ENCODE assay signal across 12 mouse cellular contexts in the genomic region with DNA sequence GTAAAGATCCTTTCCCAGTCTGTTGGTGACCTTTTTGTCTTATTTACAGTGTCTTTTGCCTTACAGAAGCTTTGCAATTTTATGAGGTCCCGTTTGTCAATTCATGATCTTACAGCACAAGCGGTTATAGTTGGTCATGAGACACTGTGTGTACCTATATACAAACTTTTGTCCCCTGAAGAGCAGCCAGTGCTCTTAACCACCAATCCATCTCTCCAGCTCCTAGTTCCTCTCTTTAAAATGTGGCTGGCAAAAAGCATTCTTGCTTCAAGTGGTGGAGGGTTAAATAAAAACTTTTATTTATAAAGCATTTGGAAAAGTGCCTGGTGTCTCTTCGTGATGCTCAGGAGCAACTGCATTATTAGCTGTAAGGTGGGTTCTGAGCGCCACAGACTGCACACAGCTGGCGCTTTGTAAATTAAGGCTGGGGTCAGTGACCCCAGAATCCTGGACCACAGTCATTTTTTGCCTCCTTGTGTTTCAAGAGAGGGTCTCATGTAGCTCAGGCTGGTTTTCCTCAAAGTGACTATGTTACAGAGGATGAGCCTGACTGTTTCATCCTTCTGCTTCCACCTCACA. TPM values are rescaled to one million over a fixed set of nuclear protein-coding genes. Genes with fewer than 3 reads are reported as not detected.
DNase-seq lines count a peak whose midpoint lies in the region; ATAC-seq and TF ChIP-seq lines count a peak whose summit lies in the region.
"Had no signal": no experiment of that assay in that cellular context is flagged by ENCODE, and none has a peak within 500 bp of the region (broad histone marks: within the 10 kb centered on the region; RNA-seq: fewer than 3 reads in every experiment).

No protein-coding gene starts in this region.

- H3K4me1 ChIP-seq in hindbrain, postnatal 0 days (ENCODE audit: insufficient read depth, low read length): no peaks in the 10 kb centered on the region
- H3K4me1 ChIP-seq in hindbrain, embryonic 13.5 days (replicated peaks): no peaks in the 10 kb centered on the region
- H3K4me1 ChIP-seq: heart, embryonic 13.5 days had no signal

- peaks cover 65% of the 10 kb centered on the region for H3K9me3 ChIP-seq in hindbrain, postnatal 0 days (ENCODE audit: low read length)
- H3K9me3 ChIP-seq in hindbrain, embryonic 13.5 days: peaks cover 68% of the 10 kb centered on the region

- 0 out of 2 replicates have a peak, but pooled peaks have one; percentile 62 for ATAC-seq in hindbrain, postnatal 0 days
- ATAC-seq in hindbrain, embryonic 13.5 days (ENCODE audit: low FRiP score): no peak

- no peak overlapping the region for H3K27ac ChIP-seq in hindbrain, postnatal 0 days
- no peak overlapping the region for H3K27ac ChIP-seq in hindbrain, embryonic 13.5 days
- H3K27ac ChIP-seq: heart, embryonic 13.5 days had no signal

- TF ChIP-seq CTCF in hindbrain, postnatal 0 days (IDR thresholded peaks at IDR 0.05; ENCODE audit: low read depth): no peak

- H3K27me3 ChIP-seq in hindbrain, postnatal 0 days (ENCODE audit: insufficient read depth, low read length): no peaks in the 10 kb centered on the region
- H3K27me3 ChIP-seq in hindbrain, embryonic 13.5 days: no peaks in the 10 kb centered on the region
- H3K27me3 ChIP-seq: heart, embryonic 13.5 days had no signal

- no peak overlapping the region for H3K4me2 ChIP-seq in hindbrain, postnatal 0 days (ENCODE audit: low read depth, low read length)
- no peak overlapping the region for H3K4me2 ChIP-seq in hindbrain, embryonic 13.5 days
- H3K4me2 ChIP-seq: heart, embryonic 13.5 days had no signal

- WGBS in hindbrain, postnatal 0 days: 72% methylated on average over 5 of the region's 5 CpGs
- WGBS in hindbrain, embryonic 13.5 days: 72% methylated on average over 5 of the region's 5 CpGs

- no peak overlapping the region for H3K4me3 ChIP-seq in hindbrain, postnatal 0 days (ENCODE audit: low read length)
- no peak overlapping the region for H3K4me3 ChIP-seq in hindbrain, embryonic 13.5 days
- H3K4me3 ChIP-seq: heart, embryonic 13.5 days had no signal

- DNase-seq in embryo, embryonic 10 days (ENCODE audit: low spot score): peak; percentile 3
- no peak for DNase-seq in embryo, embryonic 11 days
- no peak for DNase-seq in hindbrain, postnatal 0 days (ENCODE audit: low spot score)
- peak; percentile 32 for DNase-seq in ovary, adult 18-20 months (ENCODE audit: low spot score)
- DNase-seq in ovary, postnatal 36 days (ENCODE audit: low spot score): no peak
- no peak for DNase-seq in c-Kit-positive CD71-positive TER-119-positive erythroid progenitor cells, embryonic 14.5 days (ENCODE audit: low spot score)
- no peak for DNase-seq in cerebellum, adult 11 months
- DNase-seq: adrenal gland, postnatal 14 days; cerebellum, adult 9-11 months had no signal

- no peaks in the 10 kb centered on the region for H3K36me3 ChIP-seq in hindbrain, postnatal 0 days (ENCODE audit: insufficient read depth, low read length)
- H3K36me3 ChIP-seq in hindbrain, embryonic 13.5 days: no peaks in the 10 kb centered on the region
- H3K36me3 ChIP-seq: heart, embryonic 13.5 days had no signal

- H3K9ac ChIP-seq in hindbrain, postnatal 0 days (replicated peaks; ENCODE audit: low read length): no peak overlapping the region
- H3K9ac ChIP-seq in hindbrain, embryonic 13.5 days: no peak overlapping the region
- H3K9ac ChIP-seq: heart, embryonic 13.5 days had no signal

RNA-seq across cellular contexts. Expression of gene Zfp978, which starts 23.0 kb away (rescaled TPM):
- total RNA-seq in hindbrain, postnatal 0 days (2014; rRNA removed): not detected in 2 replicates
- polyA plus RNA-seq in hindbrain, postnatal 0 days (2015; fragmentation: Nextera tagmentation; extraction: Ambion mirVana): 0.26 TPM in 1 of 2 replicates, not detected in the other
- polyA plus RNA-seq in hindbrain, embryonic 13.5 days (2015; fragmentation: Nextera tagmentation; extraction: Ambion mirVana): not detected in 2 replicates
- total RNA-seq: adrenal gland, postnatal 14 days; layer of hippocampus, postnatal 10 days had no signal

RNA-seq across cellular contexts. Expression of gene Zfp988, which starts 32.6 kb away (rescaled TPM):
- 0.05 TPM in 1 of 2 replicates, not detected in the other for total RNA-seq in hindbrain, postnatal 0 days (2014; rRNA removed)
- polyA plus RNA-seq in hindbrain, postnatal 0 days (2015; fragmentation: Nextera tagmentation; extraction: Ambion mirVana): 0.15 and 0.28 TPM in 2 replicates
- 0.09 and 0.22 TPM in 2 replicates for polyA plus RNA-seq in hindbrain, embryonic 13.5 days (2015; fragmentation: Nextera tagmentation; extraction: Ambion mirVana)
- polyA plus RNA-seq: heart, embryonic 13.5 days had no signal

Comparison
In these comparisons a context has a peak if more than half of its experiments do, and no peak if none do; other contexts are left out.
1. DNase-seq: peak in embryo, embryonic 10 days (single experiment) and ovary, adult 18-20 months (single experiment); none in embryo, embryonic 11 days (single experiment), hindbrain, postnatal 0 days (single experiment), ovary, postnatal 36 days (single experiment), c-Kit-positive CD71-positive TER-119-positive erythroid progenitor cells, embryonic 14.5 days (single experiment) and cerebellum, adult 11 months (single experiment).